Mouse (Mus musculus): ENCODE results near the gene Dip2b. TPM values are rescaled to one million over a fixed set of nuclear protein-coding genes. Genes with fewer than 3 reads are reported as not detected.

Dip2b gene
- polyA plus RNA-seq, 1 experiment from 2014 or later, result 11.4 TPM

DNA sequence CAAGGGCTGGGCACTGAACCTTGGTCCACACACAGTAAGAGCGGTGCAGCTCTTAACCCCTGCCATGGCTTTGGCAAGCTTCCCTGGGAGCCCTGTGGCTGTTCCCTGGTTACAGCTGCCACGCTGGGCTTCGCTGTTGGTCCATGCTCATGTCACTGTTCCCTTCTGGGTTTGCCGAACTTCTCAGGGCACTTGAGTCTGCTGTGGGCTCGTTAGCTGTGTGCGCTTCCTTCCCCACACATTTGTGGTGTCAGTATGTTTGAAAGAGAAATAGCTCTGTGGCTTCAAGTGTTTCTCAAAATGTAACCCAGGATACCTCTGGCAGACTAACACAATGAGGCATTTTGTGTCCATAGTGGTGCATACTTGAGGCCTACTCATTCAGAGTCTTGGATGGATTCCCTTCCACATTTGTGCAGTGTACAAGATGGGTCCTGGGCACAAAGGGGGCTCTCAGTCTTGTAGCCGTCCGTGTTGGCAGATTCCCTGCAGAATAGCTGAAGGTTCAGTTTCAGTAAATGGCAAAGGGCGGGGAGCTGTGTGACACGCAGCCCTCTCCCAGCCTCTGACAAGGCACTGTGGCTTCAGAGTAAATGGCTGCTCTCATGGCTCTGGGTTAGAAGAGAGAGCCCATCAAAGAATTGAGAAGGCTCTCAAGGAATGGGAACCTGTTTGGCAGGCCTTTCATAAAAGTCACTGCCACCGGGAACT lies 104.8 kb downstream of the Dip2b start:
- Histone ChIP-seq H3K4me1 (replicated peaks) (peaks cover 19% of the 10 kb centered on the region), H3K36me3 (no peaks in the 10 kb centered on the region; the same call in 1 of the 2 replicates), H3K9me3 (replicated peaks) (no peaks in the 10 kb centered on the region), H3K4me2 (no peak overlapping the region), H3K27me3 (no peaks in the 10 kb centered on the region), H3K9ac (no peak overlapping the region), H3K4me3 (no peak overlapping the region), H3K27ac (peak overlapping the region; percentile 20; the same call in 1 of the 2 replicates)
- ATAC-seq (replicated peaks; ENCODE audit: insufficient number of reproducible peaks, insufficient read depth, low FRiP score, low read depth), result no peak
- WGBS, result 86% methylated on average over 11 of the region's 11 CpGs

DNA sequence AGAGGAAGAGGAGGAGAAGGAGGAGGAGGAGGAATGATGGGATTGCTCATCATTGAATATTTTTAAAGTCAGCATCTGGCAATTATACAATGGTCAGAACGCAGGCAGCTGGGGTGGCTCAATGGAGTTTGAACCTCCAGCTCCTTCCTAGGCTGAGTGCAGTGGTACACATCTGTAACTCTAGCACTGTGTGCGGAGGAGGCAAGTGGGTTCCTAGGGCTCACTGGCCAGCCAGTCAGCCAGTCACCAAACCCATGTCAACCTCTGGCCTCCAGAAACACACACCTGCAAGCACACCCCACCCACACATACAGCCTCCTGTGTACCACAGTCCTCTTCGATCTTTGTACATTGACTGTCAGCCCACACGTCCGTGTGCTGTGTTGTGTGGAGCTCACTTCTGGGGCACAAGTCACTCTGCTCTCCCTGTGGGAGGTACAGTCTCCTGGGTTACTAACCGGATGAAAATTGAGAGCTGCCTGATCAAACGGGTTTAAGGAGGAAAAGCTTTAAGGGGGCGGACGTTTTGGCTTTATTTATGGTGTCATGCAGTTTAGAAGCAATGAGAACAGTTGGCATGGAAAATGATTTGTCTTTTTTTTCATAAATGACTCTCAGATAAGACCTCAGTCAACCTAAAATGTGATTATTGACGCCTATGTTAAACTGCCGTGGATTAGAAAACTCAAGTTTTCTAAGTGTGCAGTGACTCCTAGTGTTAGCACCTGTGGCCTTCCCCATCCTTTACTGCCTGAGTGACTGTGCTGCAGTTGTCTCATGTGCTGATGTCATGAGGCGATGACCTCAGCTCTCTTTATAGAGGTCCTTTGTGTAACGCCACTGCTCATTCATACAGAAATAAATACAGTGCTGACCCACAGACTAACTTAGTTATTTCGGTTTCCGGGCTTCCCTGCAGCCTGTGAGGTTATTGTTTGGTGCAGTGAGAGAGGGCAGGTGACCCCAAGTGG lies 106.7 kb downstream of the Dip2b start:
- WGBS, result 60% methylated on average over 15 of the region's 15 CpGs
- no peak for ATAC-seq (replicated peaks; ENCODE audit: insufficient number of reproducible peaks, insufficient read depth, low FRiP score, low read depth)
- H3K4me2 ChIP-seq, result no peak overlapping the region
- no peaks in the 10 kb centered on the region for H3K9me3 ChIP-seq (replicated peaks)
- peak overlapping the region; percentile 27; the same call in 1 of the 2 replicates for H3K27ac ChIP-seq
- H3K4me3 ChIP-seq, result no peak overlapping the region
- H3K27me3 ChIP-seq, result no peaks in the 10 kb centered on the region
- H3K9ac ChIP-seq, result no peak overlapping the region
- peaks cover 19% of the 10 kb centered on the region for H3K4me1 ChIP-seq (replicated peaks)
- H3K36me3 ChIP-seq, result no peaks in the 10 kb centered on the region; the same call in 1 of the 2 replicates

DNA sequence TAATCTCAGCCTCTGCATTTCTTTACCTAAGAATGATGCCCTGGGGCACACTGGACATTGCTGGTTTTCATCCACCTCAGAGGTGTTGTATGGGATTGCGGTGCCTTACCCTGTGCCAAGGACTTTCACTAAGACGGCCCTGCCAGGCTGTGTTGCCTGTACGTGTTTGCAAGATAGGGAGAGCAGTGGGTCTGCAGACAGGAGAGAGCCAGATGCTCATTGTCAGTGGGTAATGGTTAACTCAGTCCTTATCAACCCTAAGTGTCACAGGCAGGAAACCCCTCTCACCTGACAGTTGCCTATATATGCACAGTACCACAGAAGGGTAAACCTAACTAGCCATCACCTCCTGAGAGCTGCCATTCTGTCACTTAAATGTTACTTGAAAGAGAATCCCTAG lies 107.5 kb downstream of the Dip2b start:
- Histone ChIP-seq H3K9me3 (replicated peaks) (no peaks in the 10 kb centered on the region), H3K27ac (peak overlapping the region; percentile 27; the same call in 1 of the 2 replicates), H3K4me3 (no peak overlapping the region), H3K27me3 (no peaks in the 10 kb centered on the region), H3K4me1 (replicated peaks) (peaks cover 19% of the 10 kb centered on the region), H3K9ac (no peak overlapping the region), H3K4me2 (no peak overlapping the region), H3K36me3 (no peaks in the 10 kb centered on the region; the same call in 1 of the 2 replicates)
- 62% methylated on average over 3 of the region's 3 CpGs for WGBS
- no peak for ATAC-seq (replicated peaks; ENCODE audit: insufficient number of reproducible peaks, insufficient read depth, low FRiP score, low read depth)

DNA sequence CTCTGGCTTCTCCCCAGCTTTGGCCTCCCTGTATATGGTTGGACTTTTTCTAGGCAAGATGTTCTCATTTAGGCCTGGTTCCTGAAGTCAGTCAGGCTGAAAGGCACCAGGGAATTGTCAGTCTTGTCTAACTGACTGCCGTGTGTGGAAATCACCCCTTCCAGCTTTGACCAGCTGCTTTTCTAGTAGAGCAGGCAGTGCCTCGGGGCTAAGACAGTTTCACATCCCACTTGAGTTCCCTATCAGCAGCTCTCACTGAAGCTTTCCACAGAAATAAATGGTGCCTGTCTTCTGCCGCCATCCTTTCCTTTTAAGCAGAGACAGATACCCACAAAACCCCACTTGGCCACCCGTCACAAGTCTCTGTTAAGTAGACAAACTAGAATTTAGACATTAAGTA lies 112.1 kb downstream of the Dip2b start:
- ATAC-seq (replicated peaks; ENCODE audit: insufficient number of reproducible peaks, insufficient read depth, low FRiP score, low read depth), result no peak
- peaks cover 24% of the 10 kb centered on the region for H3K36me3 ChIP-seq
- no peak overlapping the region for H3K4me2 ChIP-seq
- no peak overlapping the region for H3K4me3 ChIP-seq
- H3K27me3 ChIP-seq, result no peaks in the 10 kb centered on the region
- peaks cover 11% of the 10 kb centered on the region for H3K4me1 ChIP-seq (replicated peaks)
- no peak overlapping the region for H3K9ac ChIP-seq
- H3K27ac ChIP-seq, result no peak overlapping the region
- 40% methylated on average over 4 of the region's 4 CpGs for WGBS
- no peaks in the 10 kb centered on the region for H3K9me3 ChIP-seq (replicated peaks)

DNA sequence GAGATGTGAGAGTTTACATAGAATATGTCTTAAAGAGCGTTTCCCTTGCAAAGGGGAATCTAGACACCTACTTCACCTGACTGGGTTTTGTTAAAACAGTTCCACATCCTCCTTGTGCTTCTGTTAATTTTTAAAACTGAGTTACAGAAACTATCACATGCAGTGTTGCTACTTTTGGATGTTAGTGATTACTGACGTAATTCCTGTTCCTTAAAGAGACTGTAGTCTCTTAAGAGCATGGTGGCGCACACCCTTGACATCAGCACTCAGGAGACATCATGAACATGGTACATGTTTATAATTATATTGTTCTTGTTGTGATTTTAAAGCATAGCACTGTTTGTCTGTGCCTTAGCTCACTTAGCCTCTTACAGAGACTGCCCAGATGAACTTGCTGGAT lies 113.9 kb downstream of the Dip2b start:
- WGBS, result 87% methylated on average over 3 of the region's 3 CpGs
- peaks cover 36% of the 10 kb centered on the region for H3K36me3 ChIP-seq
- H3K27ac ChIP-seq, result no peak overlapping the region
- no peaks in the 10 kb centered on the region for H3K27me3 ChIP-seq
- H3K4me3 ChIP-seq, result no peak overlapping the region
- no peak overlapping the region for H3K4me2 ChIP-seq
- no peak overlapping the region for H3K9ac ChIP-seq
- H3K9me3 ChIP-seq (replicated peaks), result no peaks in the 10 kb centered on the region
- no peak for ATAC-seq (replicated peaks; ENCODE audit: insufficient number of reproducible peaks, insufficient read depth, low FRiP score, low read depth)
- peaks cover 9% of the 10 kb centered on the region for H3K4me1 ChIP-seq (replicated peaks)

DNA sequence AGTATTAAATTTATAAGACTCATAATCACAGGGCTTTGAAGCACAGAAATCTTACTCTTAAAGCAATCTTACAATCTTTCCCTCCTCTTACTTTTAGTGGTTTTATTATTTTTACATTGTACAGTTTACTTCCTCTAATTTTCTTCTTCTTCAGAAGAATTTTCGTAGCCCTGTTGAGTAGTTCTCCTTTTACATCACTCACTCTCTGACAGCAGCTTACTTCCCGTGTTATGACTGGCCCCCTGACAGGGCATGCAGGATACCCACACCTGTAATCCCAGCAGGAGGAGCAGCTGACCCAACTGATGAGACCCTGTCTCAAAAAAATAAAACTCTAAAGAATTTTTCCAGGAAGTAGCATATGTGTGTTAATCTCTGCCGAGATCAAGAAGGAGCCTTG lies 114.6 kb downstream of the Dip2b start:
- ATAC-seq (replicated peaks; ENCODE audit: insufficient number of reproducible peaks, insufficient read depth, low FRiP score, low read depth), result no peak
- H3K9ac ChIP-seq, result no peak overlapping the region
- no peak overlapping the region for H3K4me3 ChIP-seq
- peaks cover 5% of the 10 kb centered on the region for H3K4me1 ChIP-seq (replicated peaks)
- H3K27ac ChIP-seq, result no peak overlapping the region
- no peaks in the 10 kb centered on the region for H3K27me3 ChIP-seq
- no peak overlapping the region for H3K4me2 ChIP-seq
- 73% methylated on average over 3 of the region's 3 CpGs for WGBS
- no peaks in the 10 kb centered on the region for H3K9me3 ChIP-seq (replicated peaks)
- H3K36me3 ChIP-seq, result peaks cover 38% of the 10 kb centered on the region

DNA sequence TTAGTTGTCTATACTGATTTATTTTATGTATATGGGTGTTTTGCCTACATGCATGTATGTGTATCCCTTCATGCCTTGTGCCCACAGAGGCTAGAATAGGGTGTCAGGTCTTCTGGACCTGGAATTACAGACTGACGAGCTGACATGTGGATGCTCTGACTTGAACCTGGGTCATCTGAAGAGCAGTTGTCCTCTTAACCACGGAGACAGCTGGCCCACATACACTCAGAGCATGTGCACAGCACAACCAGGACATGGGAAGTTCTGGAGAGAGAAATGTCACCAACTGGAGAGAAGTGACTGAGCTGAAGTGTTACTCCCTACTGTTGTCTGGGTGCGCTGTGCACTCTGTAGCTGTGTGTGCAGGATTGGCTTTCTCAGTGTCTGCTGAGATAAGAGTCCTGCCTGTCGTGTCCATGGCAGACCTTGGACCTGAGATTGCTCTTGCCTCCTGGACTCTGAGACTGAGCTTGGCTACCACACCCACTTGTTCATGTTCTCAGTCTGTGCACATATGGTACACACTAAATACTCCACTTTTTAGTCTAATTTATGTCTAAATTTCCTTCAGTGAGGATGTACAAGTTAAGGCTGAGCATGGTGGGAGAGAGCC lies 117.7 kb downstream of the Dip2b start:
- H3K9me3 ChIP-seq (replicated peaks), result no peaks in the 10 kb centered on the region
- H3K4me3 ChIP-seq, result no peak overlapping the region
- no peak overlapping the region for H3K27ac ChIP-seq
- ATAC-seq (replicated peaks; ENCODE audit: insufficient number of reproducible peaks, insufficient read depth, low FRiP score, low read depth), result no peak
- H3K27me3 ChIP-seq, result no peaks in the 10 kb centered on the region
- H3K4me1 ChIP-seq (replicated peaks), result 0 out of 2 replicates have a peak, but pooled peaks cover 5% of the 10 kb centered on the region
- H3K9ac ChIP-seq, result no peak overlapping the region
- no peak overlapping the region for H3K4me2 ChIP-seq
- 72% methylated on average over 4 of the region's 4 CpGs for WGBS
- peaks cover 38% of the 10 kb centered on the region for H3K36me3 ChIP-seq

DNA sequence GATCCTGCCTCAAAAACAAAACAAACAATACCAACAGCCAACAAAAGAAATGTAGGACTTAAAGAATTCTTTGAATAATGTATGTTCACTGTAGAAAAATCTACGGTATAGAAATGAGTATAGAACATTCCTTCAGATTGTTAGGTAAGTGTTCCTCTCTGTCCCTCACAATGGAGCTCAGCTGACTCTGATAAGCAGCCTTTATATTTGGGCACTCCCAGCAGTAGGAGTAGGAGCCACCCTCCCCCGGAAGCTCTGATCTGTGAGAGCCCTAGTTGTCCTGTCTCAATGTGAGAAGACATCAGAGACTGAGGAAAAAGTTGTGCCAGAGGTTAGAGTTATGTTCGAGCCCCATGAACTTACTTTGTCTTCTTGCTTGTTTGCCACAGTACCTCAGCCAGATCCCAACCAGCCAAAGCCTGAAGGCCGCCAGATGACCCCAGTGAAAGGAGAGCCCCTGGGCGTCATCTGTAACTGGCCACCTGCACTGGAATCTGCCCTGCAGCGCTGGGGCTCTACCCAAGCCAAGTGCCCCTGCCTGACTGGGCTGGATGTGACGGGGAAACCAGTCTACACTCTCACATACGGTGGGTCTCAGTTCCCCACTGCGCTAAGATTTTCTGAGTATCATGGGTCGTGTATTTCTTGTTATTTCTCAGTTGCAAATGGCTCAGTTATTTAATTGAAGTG lies 118.5 kb downstream of the Dip2b start:
- ATAC-seq (replicated peaks; ENCODE audit: insufficient number of reproducible peaks, insufficient read depth, low FRiP score, low read depth), result no peak; the same call in 1 of the 2 replicates
- Histone ChIP-seq H3K27ac (0 out of 2 replicates have a peak overlapping the region, but pooled peaks have one; percentile 15), H3K4me1 (replicated peaks) (0 out of 2 replicates have a peak, but pooled peaks cover 5% of the 10 kb centered on the region), H3K4me3 (no peak overlapping the region), H3K4me2 (no peak overlapping the region), H3K27me3 (no peaks in the 10 kb centered on the region), H3K9ac (no peak overlapping the region; the same call in 1 of the 2 replicates), H3K36me3 (peaks cover 39% of the 10 kb centered on the region), H3K9me3 (replicated peaks) (no peaks in the 10 kb centered on the region)
- WGBS, result 71% methylated on average over 10 of the region's 10 CpGs

DNA sequence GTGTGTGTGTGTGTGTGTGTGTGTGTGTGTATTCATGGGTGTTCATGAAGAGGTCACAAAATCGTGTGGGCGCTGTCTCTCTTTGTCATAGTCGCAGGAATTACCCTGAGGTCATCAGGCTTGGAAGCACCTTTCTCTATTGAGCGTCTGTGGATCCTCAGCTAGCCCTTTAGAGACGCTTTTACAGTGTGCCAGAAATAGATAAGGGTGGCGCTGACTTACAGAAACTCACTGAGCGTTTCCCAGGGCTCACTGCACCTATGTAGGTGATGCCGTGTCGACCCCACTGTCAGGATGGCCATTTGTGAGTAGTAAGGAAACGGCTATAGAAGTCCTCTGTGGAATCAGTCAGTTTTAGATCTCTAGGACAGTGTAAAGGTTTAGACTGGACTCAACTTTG lies 120.5 kb downstream of the Dip2b start:
- no peak overlapping the region for H3K27ac ChIP-seq
- ATAC-seq (replicated peaks; ENCODE audit: insufficient number of reproducible peaks, insufficient read depth, low FRiP score, low read depth), result no peak
- no peaks in the 10 kb centered on the region for H3K27me3 ChIP-seq
- H3K36me3 ChIP-seq, result peaks cover 44% of the 10 kb centered on the region
- 0 out of 2 replicates have a peak, but pooled peaks cover 5% of the 10 kb centered on the region for H3K4me1 ChIP-seq (replicated peaks)
- no peak overlapping the region for H3K4me2 ChIP-seq
- no peak overlapping the region for H3K9ac ChIP-seq
- no peaks in the 10 kb centered on the region for H3K9me3 ChIP-seq (replicated peaks)
- no peak overlapping the region for H3K4me3 ChIP-seq
- 52% methylated on average over 10 of the region's 10 CpGs for WGBS

DNA sequence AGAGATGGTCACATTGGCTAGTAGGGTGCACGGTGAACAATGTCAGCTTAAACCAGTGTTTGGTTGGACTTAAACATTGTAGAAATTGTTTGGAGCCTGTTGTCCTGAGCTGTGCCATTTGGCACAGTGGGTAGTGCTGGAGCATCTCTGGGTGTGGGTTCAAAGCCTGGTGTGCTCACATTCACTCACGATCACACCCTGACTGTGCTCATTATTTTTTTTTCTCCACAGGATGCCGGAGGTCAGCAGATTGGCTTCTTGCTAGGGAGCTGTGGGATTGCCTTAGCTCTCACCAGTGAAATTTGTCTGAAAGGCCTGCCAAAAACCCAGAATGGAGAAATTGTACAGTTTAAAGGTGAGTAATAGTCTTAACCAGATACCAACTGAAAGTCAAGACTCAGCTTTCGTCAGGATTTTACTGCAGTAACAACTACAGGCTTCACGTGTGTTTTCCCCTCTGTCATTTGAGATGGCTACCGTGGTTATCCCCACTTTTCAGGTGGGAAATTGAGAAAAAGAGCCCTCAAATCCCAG lies 123.3 kb downstream of the Dip2b start:
- H3K4me1 ChIP-seq (replicated peaks), result peaks cover 11% of the 10 kb centered on the region
- no peak for ATAC-seq (replicated peaks; ENCODE audit: insufficient number of reproducible peaks, insufficient read depth, low FRiP score, low read depth)
- WGBS, result 87% methylated on average over 6 of the region's 6 CpGs
- H3K27me3 ChIP-seq, result no peaks in the 10 kb centered on the region
- H3K4me2 ChIP-seq, result no peak overlapping the region
- H3K9me3 ChIP-seq (replicated peaks), result no peaks in the 10 kb centered on the region
- no peak overlapping the region for H3K27ac ChIP-seq
- no peak overlapping the region for H3K4me3 ChIP-seq
- no peak overlapping the region for H3K9ac ChIP-seq
- peaks cover 28% of the 10 kb centered on the region; the same call in 1 of the 2 replicates for H3K36me3 ChIP-seq

Measured in heart, embryonic 15.5 days (tissue).